Mouse (Mus musculus): ENCODE results near the gene Fstl4.

DNA sequence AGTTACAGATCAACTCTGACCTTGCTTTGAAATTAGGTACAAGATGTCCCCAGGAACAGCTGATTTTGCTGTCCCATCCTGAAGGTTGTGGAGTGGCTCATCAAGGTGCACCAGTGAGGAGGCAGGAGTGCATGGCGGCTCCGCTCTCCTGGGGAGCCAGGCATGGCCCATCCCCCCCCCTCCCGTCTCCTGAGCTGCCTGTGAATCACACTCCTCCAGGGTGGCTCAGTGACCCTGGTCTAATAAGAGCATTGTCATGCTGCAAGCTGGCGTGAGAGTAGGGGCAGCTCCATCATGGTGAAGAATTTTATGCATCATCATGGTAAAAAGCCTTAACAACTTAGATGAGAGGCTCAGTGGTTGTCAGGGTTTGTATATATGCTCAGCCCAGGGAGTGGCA, 11.2 kb upstream of the Fstl4 start:
- TF ChIP-seq ZC3H11A (IDR thresholded peaks at IDR 0.05; ENCODE audit: borderline replicate concordance, low read depth, low read length) (no peak), HCFC1 (IDR thresholded peaks at IDR 0.05; ENCODE audit: borderline replicate concordance, insufficient read depth, low read length) (no peak), CHD2 (IDR thresholded peaks at IDR 0.05; ENCODE audit: low read depth, low read length) (no peak)

Measured in ES-E14 (cell line).